10 mouse cellular contexts compared by ENCODE assay signal in the genomic region with DNA sequence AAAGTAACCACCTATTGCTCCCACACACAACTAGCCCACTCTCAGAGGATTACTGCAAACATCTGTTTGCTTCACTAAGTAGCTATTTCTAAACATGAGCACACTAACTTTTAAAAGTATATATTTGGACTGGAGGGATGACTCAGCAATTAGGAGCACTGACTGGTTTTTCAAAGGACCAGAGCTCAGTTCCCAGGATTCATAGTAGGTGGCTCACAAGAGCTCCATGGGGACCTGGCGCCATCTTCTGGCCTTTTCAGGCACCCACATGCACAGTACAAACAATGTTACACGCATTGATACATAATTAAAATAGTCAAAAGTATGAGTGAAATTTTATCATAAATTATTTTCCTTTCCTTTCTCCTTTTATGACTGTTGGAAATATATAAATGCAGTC. TPM values are rescaled to one million over a fixed set of nuclear protein-coding genes. Genes with fewer than 3 reads are reported as not detected.
DNase-seq lines count a peak whose midpoint lies in the region; ATAC-seq lines count a peak whose summit lies in the region.
"Had no signal": no experiment of that assay in that cellular context is flagged by ENCODE, and none has a peak within 500 bp of the region (broad histone marks: within the 10 kb centered on the region; RNA-seq: fewer than 3 reads in every experiment).

No protein-coding gene starts in this region.

- H3K4me2 ChIP-seq in forebrain, embryonic 14.5 days (ENCODE audit: low read length), result no peak overlapping the region
- H3K4me2 ChIP-seq in forebrain, embryonic 12.5 days, result no peak overlapping the region
- H3K4me2 ChIP-seq: hindbrain, embryonic 15.5 days had no signal

- H3K27me3 ChIP-seq in forebrain, embryonic 14.5 days (replicated peaks; ENCODE audit: control insufficient read depth, insufficient read depth, low read length), result no peaks in the 10 kb centered on the region
- peaks cover 7% of the 10 kb centered on the region; the same call in 1 of the 2 replicates for H3K27me3 ChIP-seq in forebrain, embryonic 12.5 days
- H3K27me3 ChIP-seq: hindbrain, embryonic 15.5 days had no signal

- H3K9ac ChIP-seq in forebrain, embryonic 14.5 days (ENCODE audit: low read length), result no peak overlapping the region
- no peak overlapping the region for H3K9ac ChIP-seq in forebrain, embryonic 12.5 days
- H3K9ac ChIP-seq: hindbrain, embryonic 15.5 days had no signal

- H3K27ac ChIP-seq in forebrain, embryonic 14.5 days (ENCODE audit: low read depth, low read length), result no peak overlapping the region
- H3K27ac ChIP-seq in forebrain, embryonic 12.5 days, result no peak overlapping the region
- H3K27ac ChIP-seq: hindbrain, embryonic 15.5 days had no signal

- no peak for ATAC-seq in forebrain, embryonic 14.5 days
- no peak for ATAC-seq in forebrain, embryonic 12.5 days (ENCODE audit: low FRiP score)

- DNase-seq in forebrain, embryonic 14.5 days (ENCODE audit: low spot score), result peak; percentile 38
- DNase-seq in 416B (ENCODE audit: low read depth) (peak; percentile 79), adipocyte (ENCODE audit: low spot score) (peak; percentile 26)
- DNase-seq in kidney, postnatal 36 days, result peak; percentile 29 to 74
- peak; percentile 49 for DNase-seq in thymus, postnatal 25 days
- DNase-seq in right cerebral cortex, adult 2 months (ENCODE audit: low spot score in 2 of 2), result no peak
- DNase-seq in layer of hippocampus, postnatal 25 days (ENCODE audit: extremely low spot score in 1 of 2, low spot score in 1 of 2), result no peak

- WGBS in forebrain, embryonic 14.5 days, result 11% methylated on average over 2 of the region's 2 CpGs
- WGBS in forebrain, embryonic 12.5 days, result 27% methylated on average over 2 of the region's 2 CpGs

- H3K9me3 ChIP-seq in forebrain, embryonic 14.5 days (replicated peaks; ENCODE audit: control insufficient read depth, low read length), result 0 out of 2 replicates have a peak, but pooled peaks cover 2% of the 10 kb centered on the region
- no peaks in the 10 kb centered on the region for H3K9me3 ChIP-seq in forebrain, embryonic 12.5 days
- H3K9me3 ChIP-seq: hindbrain, embryonic 15.5 days had no signal

- no peaks in the 10 kb centered on the region for H3K36me3 ChIP-seq in forebrain, embryonic 14.5 days (ENCODE audit: control insufficient read depth, insufficient read depth, low read length)
- no peaks in the 10 kb centered on the region for H3K36me3 ChIP-seq in forebrain, embryonic 12.5 days (replicated peaks)
- H3K36me3 ChIP-seq: hindbrain, embryonic 15.5 days had no signal

- no peak overlapping the region for H3K4me3 ChIP-seq in forebrain, embryonic 14.5 days (ENCODE audit: low read depth, low read length)
- H3K4me3 ChIP-seq in forebrain, embryonic 12.5 days (replicated peaks), result no peak overlapping the region
- H3K4me3 ChIP-seq: hindbrain, embryonic 15.5 days had no signal

- no peaks in the 10 kb centered on the region for H3K4me1 ChIP-seq in forebrain, embryonic 14.5 days (ENCODE audit: control insufficient read depth, insufficient read depth, low read length)
- H3K4me1 ChIP-seq in forebrain, embryonic 12.5 days, result no peaks in the 10 kb centered on the region
- H3K4me1 ChIP-seq: hindbrain, embryonic 15.5 days had no signal

RNA-seq across cellular contexts. Expression of a gene that starts 46.8 kb away (rescaled TPM):
- 25.3 and 27.2 TPM in 2 replicates for polyA plus RNA-seq in forebrain, embryonic 14.5 days (2014; fragmentation: Nextera tagmentation; extraction: Ambion mirVana)
- polyA plus RNA-seq in forebrain, embryonic 12.5 days (2016; fragmentation: Nextera tagmentation; extraction: Ambion mirVana), result 35.8 and 37.4 TPM in 2 replicates
- 1 to 10 TPM; 5.3 to 7.2 TPM for total RNA-seq in layer of hippocampus, postnatal 25 days (2021)

RNA-seq across cellular contexts. Expression of a gene that starts 46.9 kb away (rescaled TPM):
- 34.5 and 37.6 TPM in 2 replicates for polyA plus RNA-seq in forebrain, embryonic 14.5 days (2014; fragmentation: Nextera tagmentation; extraction: Ambion mirVana)
- 56.3 and 57.3 TPM in 2 replicates for polyA plus RNA-seq in forebrain, embryonic 12.5 days (2016; fragmentation: Nextera tagmentation; extraction: Ambion mirVana)
- total RNA-seq in layer of hippocampus, postnatal 25 days (2021), result 10 to 100 TPM; 19.3 to 19.5 TPM

RNA-seq across cellular contexts. Expression of a gene that starts 59.3 kb away (rescaled TPM):
- 0.63 and 0.78 TPM in 2 replicates for polyA plus RNA-seq in forebrain, embryonic 14.5 days (2014; fragmentation: Nextera tagmentation; extraction: Ambion mirVana)
- polyA plus RNA-seq in forebrain, embryonic 12.5 days (2016; fragmentation: Nextera tagmentation; extraction: Ambion mirVana), result 0.12 and 0.24 TPM in 2 replicates
- under 1 TPM; 0.30 to 0.66 TPM for total RNA-seq in layer of hippocampus, postnatal 25 days (2021)
- polyA plus RNA-seq: neural tube, embryonic 14.5 days had no signal

Comparison
In these comparisons a context has a peak if more than half of its experiments do, and no peak if none do; other contexts are left out.
1. DNase-seq: peak in forebrain, embryonic 14.5 days (single experiment), 416B (single experiment), adipocyte (single experiment), kidney, postnatal 36 days (2 of 2) and thymus, postnatal 25 days (single experiment); none in right cerebral cortex, adult 2 months (0 of 2) and layer of hippocampus, postnatal 25 days (0 of 2).